Mouse (Mus musculus): ENCODE results near the gene Socs3. TPM values are rescaled to one million over a fixed set of nuclear protein-coding genes. Genes with fewer than 3 reads are reported as not detected.
A peak's percentile ranks its signal among the peaks of the same experiment; 100 is the strongest.

Gene Socs3
- total RNA-seq, 2 experiments from 2014 or later = 2.8 to 5.0 TPM

DNA sequence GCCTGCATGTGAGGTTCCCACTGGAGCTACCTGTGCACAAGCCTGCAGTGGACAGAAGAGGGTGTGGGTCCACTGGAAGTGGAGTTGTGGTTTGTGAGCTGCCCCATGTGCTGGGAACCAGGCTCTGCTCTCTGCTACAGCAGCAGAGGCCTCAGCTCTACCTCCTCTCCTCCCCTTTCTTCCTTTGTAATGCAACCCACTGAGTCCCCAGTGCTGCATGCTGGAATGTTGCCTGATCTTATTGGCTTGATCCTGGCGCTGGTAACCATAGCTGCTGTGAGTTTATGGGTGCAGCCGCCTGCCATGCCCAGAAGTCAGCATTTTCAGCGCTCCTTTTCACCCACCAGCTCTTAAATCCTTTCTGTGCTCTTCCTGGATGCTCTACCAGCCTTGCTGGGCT, 26.2 kb upstream of the Socs3 start:
- intact Hi-C loops (cut with DNase I) = no loop called here
- DNase-seq (ENCODE audit: low spot score in 2 of 2) = no peak

DNA sequence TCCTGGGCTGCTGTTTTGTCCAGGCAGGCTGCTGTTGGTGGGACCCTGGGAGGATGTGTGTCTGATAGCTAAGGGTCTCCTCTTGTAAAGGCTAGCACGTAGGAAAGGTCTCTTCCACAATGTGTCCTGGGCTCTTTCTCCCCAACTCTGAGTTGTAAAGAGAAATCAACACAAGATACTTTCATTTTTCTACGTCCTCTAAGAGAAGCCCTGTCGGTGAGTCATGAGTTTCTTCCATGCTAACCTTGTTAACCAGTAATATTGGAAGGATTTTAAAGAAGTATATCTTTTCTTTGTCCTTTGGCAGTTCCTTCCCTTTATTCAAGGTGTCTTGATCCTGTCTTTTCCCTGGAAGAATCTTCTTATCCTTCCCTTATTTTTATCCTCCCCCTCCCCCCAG, 25.8 kb upstream of the Socs3 start:
- intact Hi-C loops (cut with DNase I) = no loop called here
- DNase-seq (ENCODE audit: low spot score in 2 of 2) = no peak

DNA sequence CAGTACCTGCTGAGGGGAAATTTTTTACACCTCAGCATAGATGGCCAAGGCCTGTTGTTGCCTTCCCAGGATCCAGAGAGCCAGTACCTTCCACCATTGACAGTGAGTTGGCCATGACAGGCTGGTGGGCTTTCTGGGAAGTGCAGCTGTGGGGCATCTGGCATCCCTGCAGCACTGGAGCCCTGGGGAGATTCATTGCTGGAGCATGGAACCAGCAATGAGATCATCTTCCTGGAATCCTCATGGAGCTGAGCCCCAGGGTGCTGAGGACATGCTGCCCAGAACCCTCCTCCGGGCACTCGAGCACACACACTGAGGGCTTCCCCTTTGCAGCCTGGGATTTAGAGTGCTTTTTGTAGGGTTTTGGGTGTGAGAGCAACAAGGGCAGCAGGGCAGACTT, 25.4 kb upstream of the Socs3 start:
- intact Hi-C loops (cut with DNase I) = no loop called here
- DNase-seq (ENCODE audit: low spot score in 2 of 2) = no peak

DNA sequence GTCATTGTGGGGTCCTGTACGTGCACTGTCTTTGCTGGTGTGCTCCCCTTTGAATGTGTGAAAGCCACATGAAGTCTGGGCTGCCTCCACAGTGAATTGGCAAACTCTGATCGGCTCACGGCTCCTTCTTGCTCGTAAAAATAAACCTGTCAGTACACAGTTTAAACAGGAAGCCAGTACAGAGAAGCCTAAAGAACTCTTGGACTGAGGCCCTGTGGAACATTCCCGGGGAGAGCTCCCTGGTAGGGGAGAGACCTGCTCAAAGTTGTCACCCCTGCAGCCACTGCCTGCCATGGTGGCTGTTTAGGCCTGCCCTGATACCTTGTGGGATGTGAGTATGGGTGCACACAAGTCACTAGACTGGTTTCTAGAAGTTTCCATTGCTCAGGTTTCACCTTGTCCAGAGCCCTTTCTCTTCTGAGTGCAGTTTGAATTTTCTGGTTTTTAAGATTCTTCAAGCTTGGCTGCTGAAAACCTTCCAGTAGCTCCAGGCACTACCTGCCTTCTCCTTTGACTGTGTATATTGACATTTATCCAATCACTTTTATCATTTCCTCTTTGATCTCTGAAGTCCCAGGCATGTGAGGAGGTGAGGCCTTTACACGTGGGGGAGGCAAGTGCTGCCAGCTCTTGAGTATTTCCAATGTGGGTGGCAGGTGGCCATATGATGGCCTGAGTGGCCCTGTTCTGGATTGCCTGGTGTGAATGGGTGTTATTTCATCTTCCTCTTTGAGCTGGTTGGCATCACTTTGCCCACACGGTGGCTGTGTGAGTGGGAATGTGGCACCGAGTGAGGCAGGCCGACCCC, 24.6 kb upstream of the Socs3 start:
- intact Hi-C loops (cut with DNase I) = no loop called here
- peak; percentile 25 to 40 for DNase-seq (ENCODE audit: low spot score in 2 of 2)

DNA sequence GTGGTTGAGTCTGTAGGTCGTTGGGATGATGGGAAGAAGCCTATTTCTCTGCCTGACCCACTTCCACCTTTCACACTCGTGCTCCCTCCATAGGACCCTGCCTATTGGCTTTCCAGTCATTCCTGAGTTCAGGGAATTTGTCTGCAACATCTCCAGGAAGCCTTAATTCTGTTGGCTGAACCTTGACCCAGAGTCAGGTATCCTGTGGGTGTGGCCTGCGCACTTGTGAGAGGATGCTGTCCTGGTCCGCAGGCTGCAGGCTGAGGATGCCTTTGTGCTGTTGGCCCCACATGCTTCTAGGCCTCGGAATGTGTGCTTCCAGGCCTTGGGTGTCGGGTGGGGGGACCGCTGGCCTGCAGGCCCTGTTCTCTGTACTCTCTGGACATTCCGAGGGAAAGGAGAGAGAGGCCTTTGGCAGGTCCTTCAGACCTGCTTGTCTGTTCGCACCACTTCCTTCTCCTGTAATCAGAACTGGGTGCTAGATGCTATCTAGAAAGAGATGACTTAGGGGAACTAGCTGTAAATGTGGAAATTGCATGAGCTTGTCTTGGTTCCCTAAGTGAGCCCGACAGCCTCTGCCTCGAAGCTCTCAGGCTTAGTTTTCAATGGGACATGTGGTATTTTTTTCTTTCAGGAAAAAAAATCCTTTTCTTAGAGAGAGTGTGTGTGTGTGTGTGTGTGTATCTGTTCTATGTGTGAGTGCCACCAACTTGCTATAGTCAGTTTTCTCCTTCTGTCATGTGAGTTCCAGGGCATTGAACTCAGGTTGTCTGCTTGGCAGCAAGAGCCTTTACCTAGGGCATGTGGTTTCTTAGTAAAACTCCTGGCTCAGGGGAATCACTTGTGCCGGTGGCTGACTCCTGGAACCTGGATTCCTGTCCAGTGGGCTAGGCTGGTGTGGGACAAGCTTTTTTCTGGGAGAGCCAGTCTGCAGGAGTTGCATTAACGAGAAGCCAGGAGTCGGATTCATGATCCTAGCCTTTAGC, 23.6 kb upstream of the Socs3 start:
- DNase-seq (ENCODE audit: low spot score in 2 of 2) = no peak
- intact Hi-C loops (cut with DNase I) = no loop called here

DNA sequence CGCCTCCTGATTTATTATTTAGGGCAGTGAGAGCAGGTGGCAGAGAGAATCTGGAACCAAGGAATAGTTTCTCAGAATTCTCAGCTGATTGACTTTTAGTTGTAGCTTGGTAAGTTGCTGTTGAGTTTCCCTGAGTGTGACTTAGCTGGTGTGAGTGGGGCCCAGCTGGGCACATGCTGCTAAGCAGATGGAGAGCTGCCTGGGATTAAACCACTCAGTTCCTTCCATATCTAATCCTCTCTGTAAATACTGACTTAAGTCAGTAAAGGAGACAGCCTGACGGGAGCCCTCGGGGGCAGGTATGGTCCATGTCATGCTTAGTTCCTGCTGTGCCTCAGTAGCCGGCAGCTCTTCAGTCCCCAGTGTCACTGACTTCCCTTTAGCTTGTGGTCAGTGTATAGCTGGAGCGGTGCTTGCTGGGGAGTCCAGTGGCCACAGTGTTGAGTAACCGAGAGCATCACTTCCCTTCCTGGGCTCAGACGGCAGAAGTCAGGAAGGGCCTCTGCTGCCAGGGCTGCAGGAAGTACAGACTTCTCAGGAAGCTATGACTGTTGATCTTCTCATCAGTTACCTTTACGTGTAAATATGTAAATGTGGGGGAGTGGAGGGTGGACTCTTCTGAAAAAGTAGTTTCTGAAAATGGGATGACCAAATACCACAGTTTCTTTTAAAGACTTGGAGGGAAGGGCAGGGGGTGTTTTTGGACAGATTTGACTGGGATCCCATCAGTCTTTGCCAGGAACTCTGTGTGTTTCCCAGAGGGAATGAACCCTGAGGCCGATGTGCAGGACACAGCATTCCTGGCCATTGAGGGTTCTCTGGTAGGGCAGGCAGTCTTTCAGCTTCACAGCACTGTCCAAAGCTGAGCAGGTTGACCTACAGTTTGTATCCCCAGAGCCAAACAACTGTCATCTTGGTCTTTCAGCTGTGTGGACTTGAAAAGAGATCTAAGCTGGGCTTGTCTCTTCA, 21.9 kb upstream of the Socs3 start:
- DNase-seq (ENCODE audit: low spot score in 2 of 2) = no peak
- intact Hi-C loops (cut with DNase I) = no loop called here

DNA sequence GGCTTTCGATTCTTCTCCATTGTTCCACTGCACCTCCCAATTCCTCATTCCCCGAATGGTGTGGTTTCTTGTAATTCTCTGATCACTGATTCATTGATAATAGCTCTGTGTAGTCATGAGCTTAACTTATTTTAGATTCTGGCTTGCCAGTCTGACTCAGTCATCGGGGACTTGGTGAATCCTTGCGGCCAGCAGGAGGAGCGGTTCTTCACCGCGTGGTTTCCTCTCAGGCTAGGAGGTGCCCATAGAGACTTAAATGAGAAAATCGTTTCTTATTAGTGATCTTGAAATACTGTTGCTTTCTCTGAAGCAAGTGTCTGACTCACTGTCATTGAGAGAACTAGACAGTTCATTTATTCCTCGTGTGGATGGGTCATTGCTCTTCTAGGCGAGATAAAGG, 20.1 kb upstream of the Socs3 start:
- no peak for DNase-seq (ENCODE audit: low spot score in 2 of 2)
- intact Hi-C loops (cut with DNase I) = loop anchor here (5.0 kb wide), 1 partner anchor 118 kb away; the partner anchor contains the start of gene Tha1

DNA sequence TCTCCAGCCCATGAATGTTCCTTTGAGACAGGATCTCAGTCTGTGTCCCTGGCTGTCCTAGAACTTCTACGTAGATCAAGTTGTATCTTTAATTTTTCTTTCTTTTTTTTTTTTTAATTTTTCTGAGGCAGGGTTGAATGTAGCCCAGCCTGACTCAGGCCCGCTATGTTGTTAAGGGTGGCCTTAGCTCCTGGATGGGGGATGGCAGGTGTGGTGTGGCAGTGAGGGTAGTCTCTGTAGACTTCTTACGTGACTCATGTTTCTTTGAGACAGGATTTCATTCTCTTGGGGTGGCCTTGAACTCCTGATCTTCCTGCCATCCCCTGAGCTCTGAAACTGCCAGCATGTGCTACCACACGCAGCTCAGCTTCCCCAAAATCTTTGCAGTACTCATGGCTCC, 19.4 kb upstream of the Socs3 start:
- DNase-seq (ENCODE audit: low spot score in 2 of 2) = no peak
- intact Hi-C loops (cut with DNase I) = loop anchor here (5.0 kb wide), 1 partner anchor 117 kb away; the partner anchor contains the start of gene Tha1

DNA sequence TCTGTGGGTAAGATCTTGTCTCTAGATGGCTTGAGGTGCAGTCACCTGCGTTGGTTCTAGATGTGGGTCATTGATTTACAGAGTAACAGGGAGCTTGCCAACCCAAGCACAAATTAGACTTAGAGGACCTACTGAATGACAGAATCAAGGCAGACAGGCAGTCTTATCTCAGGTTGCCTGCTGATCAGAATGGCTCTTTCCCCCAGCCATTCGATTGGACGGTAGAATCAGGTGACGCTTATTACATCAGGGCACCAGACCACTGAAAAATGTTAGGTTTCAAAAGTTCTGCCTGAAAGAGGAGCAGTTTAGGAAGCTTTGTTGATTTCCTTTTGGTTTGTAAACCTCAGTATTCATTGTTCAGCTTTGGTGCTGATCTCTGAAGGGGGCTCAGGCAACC, 18.1 kb upstream of the Socs3 start:
- intact Hi-C loops (cut with DNase I) = loop anchor here (5.0 kb wide), 1 partner anchor 116 kb away; the partner anchor contains the start of gene Tha1
- no peak for DNase-seq (ENCODE audit: low spot score in 2 of 2)

DNA sequence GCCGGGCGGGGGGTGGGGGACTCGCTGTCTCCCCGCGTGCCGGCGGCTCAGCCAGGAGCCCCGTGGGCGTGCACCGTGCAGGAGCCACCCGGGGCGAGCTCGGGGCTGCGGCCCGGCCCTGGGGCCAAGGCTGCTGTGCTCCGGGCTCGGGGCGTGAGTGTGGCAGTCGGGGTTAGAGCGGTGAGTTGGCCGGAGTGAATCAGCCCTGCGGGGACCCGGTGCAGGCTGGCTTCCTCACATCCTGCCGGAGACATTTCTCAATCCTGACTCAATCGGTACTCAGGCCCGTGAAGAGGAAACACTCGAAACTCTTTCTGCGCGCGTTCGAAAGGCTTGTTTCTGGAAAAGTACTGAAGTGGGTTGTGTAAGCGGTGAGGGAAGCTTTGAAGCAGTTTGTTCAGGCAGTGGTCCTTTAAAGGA, 17.2 kb upstream of the Socs3 start:
- no peak for DNase-seq (ENCODE audit: low spot score in 2 of 2)
- intact Hi-C loops (cut with DNase I) = loop anchor here (5.0 kb wide), 1 partner anchor 115 kb away; the partner anchor contains the start of gene Tha1

DNA sequence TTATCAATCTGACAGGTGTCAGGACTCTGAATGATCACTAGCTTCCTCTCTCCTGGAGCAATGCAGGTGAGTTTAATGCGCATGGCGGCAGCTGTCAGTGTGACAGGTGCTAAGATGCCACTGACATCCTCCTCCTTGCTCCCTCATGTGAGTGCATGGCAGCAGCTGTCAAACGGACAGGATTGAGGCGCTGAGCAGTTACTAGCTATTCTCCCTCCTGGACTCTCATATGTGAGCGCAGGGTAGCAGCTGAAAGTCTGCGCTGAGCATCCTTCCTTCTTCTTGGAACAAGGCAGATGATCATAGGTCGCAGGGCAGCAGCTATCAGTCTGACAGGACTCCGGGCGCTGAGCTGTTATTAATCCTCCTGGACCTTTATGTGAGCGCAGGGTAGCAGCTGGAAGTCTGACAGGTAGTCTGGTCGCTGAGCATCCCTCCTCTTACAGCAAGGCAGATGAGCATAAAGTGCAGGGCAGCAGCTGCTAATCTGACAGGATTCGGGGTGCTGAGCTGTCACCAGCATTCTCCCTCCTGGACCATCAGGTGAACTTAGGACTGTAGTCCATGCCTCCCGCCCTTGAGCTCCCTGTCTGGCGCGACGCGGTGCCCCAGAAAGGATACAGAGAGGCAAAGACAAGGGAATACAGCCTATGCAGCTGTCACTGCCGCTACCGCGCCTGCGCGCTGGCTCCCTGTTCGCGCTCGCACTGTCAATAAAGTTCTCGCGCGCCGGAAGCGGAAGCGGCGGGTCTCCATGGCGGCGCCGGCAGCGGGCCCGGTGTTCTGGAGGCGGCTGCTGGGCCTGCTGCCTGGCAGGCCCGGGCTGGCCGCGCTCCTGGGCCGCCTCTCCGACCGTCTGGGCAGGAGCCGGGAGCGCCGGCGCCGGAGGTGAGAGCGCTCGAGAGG, 16.5 kb upstream of the Socs3 start, which contains the start of gene Pgs1:
Gene Pgs1, plus strand, starts transcription at position 167 of the 906 bp plus-strand sequence.
- DNase-seq (ENCODE audit: low spot score in 2 of 2) = peak; percentile 93 to 96
- intact Hi-C loops (cut with DNase I) = loop anchor here (5.0 kb wide), 1 partner anchor 114 kb away; the partner anchor contains the start of gene Tha1

DNA sequence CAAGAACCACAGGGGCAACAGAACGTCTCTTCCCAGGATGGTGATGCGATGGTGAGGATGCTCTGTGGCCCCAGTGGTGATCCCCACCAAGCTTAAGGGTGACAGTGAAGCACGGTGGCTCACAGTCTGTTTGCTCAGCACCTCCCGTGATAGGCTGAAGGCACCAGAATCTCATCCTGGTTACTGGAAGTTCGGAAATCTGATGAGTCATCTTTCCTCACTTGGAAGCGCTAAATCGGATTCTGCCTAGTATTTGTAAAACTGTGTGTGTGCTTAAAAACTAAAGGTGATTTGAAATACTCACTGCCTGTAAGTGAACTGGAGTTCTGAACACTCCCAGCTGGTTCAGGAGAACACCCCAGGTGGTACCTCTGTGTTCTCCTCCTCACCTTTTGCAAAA, 13.9 kb upstream of the Socs3 start:
- intact Hi-C loops (cut with DNase I) = no loop called here
- no peak for DNase-seq (ENCODE audit: low spot score in 2 of 2)

DNA sequence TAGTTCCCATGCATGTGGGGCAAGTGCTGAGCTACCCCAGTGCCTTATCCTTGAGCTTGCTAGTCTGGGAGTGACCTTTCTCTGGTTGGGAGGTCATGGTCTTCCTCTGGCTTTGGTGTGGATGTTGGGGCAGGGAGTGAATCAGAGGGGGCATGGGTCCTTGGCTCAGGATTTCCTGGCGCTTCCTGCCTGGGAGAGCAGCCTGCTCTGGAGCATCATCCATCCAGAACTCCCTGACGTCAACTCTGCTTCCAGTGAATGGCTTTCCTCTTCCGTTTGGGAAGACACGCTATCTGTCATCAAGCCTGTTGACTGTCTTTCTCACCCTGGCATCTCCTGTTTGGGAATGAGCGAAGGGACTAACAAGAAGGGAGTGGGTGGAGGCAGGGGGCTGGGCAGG, 12.6 kb upstream of the Socs3 start:
- intact Hi-C loops (cut with DNase I) = no loop called here
- DNase-seq (ENCODE audit: low spot score in 2 of 2) = no peak

DNA sequence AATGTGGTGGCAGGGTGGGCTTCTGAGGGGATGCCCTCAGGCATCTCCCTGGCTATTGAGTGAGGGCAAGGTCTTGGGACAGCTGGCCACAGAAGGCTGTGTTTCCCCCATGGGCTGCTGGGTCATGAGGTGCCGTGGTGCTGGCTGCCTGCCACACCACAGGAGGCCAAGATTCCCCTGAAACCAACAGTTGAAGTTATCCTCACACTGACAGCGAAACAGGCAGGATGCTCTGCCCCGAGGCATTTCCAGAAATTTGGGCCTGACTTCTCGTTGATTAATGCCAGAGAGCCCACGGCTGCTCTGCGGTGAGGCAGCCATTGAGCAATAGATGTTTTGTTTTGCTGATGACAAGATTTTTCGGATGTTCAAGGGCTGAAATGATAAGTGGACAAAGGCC, 9.5 kb upstream of the Socs3 start:
- DNase-seq (ENCODE audit: low spot score in 2 of 2) = no peak
- intact Hi-C loops (cut with DNase I) = no loop called here

DNA sequence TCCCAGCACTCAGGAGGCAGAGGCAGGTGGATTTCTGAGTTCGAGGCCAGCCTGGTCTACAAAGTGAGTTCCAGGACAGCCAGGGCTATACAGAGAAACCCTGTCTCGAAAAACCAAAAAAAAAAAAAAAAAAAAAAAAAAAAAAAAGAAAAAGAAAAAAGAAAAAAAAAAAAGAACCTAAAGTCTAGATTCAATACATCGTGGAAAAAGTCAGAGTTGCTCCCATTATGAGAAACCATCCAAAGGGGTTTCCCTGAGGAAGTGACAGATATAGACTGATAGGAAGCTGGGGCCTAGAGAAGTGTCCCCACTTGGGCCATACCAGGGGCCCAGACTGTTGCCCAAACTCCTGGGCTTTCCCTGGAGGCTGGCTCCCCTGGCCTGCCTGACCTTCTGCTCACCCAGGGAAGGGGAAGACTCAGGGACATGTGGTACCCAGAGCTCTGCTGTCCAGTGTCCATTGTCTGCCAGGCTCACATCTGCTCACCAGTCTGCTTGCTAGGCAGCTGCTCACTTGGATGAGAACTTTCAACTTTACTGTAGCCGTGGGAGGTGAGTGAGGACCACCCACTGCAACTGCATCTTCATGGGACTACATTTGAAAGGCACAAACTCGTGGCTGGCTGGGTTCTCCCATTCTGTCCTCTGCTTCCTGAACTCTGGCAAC, 8.0 kb upstream of the Socs3 start:
- intact Hi-C loops (cut with DNase I) = no loop called here
- no peak for DNase-seq (ENCODE audit: low spot score in 2 of 2)

DNA sequence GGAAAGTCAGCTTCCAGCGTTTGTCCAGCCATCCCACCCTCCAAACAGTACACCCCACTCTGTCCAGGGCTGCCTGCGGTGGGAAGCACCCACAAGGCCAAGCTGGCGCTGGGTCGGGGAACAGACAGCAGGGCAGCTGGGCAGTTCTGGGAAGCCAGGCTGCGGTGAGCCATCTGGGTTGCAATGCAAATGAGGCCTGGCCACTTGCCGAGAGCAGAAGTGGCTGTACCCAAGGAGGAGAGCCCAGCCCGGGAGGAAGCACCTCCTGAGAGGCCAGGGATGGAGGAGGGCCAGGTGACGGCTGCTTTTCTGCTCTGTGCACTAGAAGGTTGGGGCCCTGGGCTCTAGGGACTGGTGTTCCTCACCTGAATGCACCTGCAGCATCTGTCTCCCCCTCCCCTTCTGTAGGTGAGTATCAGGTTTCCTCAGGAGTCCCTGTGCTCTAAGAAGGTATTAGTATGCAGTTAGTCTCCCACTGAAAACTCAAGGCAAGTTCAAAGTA, 6.3 kb upstream of the Socs3 start:
- peak; percentile 36 to 49 for DNase-seq (ENCODE audit: low spot score in 2 of 2)
- intact Hi-C loops (cut with DNase I) = no loop called here

DNA sequence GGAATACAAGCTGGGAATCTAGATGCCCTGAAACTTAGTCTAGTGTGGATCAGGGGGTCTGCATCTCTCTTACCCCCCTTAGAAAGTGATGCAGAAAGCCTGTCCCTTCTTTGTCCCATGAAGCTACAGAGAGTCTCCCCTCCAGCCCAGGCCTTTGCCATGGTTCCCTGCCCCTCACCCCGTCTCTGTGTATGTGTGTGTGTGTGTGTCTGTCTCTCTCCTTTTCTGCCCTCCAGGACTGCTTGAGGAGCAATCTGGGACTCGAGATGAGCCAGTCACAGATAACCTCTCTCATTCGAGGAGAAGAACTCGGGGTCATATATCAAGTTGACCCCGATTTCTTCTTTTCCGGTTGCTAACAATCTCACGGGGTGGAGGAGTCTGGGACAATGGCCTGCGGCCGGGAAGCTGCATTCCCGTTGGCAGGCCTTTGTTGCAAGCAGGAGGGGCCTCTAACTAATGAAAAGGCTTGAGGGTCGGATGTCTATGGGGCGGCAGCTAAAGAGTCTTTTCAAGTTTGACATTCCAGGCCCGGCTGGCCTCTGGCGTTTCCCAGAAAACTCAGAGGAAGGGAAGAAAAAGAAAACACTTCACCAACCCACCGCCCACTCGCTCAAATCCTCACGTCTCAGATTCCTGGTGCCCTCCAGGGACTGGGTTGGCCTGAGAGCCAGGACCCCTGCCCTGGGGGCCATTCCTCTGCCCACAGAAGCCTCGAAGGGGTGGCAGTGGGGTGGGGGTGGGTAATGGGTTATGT, 5.5 kb upstream of the Socs3 start:
- DNase-seq (ENCODE audit: low spot score in 2 of 2) = no peak
- intact Hi-C loops (cut with DNase I) = no loop called here
